Mouse (Mus musculus) common myeloid progenitor, adult 5-6 weeks (primary cell): Measurements from ENCODE around the gene Atg7. TPM values are rescaled to one million over a fixed set of nuclear protein-coding genes. Genes with fewer than 3 reads are reported as not detected.
"Not testable (repeated sequence)": the region's sequence is repeated elsewhere in the genome, so short reads cannot be mapped to it uniquely, and the experiment has no call there.

Source experiments
- ATAC-seq: replicated peaks from 2 replicates; pipeline ENCODE4 v1.8.0; 2016; ENCODE audit warnings: low read depth, mild to moderate bottlenecking, moderate TSS enrichment, inconsistent platforms; ENCODE audit not compliant: poor library complexity, severe bottlenecking
- total RNA-seq: library from RNA; stranded (forward); fragments of 200-1000, 187-1606 nt; gene quantifications from 2 replicates; pipeline ENCODE4 v1.2.3, GENCODE M21; 2017

Gene Atg7
- total RNA-seq, result 13.3 and 17.2 TPM in 2 replicates

GRCm38 (mm10) chr6:114642601-114643528 lies at the start of gene Atg7:
TSS of gene Atg7 (plus strand) at chr6:114643097.
- peak; percentile 98 for ATAC-seq

GRCm38 (mm10) chr6:114614076-114614475 lies 28.8 kb upstream of the Atg7 start:
- ATAC-seq, result not testable (repeated sequence)

DNA sequence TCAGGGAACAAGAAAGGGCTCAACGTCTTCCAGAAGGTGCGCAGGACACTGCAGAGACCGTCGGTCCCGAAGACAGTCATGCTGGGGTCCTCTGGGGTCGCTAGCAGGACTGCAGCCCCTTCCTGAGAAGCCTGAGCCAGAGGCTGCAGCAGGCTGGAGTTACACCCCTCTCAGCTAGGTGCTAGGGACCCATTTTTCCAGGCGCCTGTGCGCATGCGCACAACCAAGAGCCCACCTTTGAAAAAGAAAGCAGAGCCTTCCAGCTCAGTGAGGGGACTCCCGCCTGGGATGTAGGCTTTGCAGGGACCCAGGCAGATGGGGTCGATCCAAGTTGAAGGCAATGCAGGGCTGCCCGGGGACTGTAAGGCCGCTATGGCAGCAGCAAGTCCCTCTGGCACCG lies 9.0 kb upstream of the Atg7 start:
- ATAC-seq, result not testable (repeated sequence)

DNA sequence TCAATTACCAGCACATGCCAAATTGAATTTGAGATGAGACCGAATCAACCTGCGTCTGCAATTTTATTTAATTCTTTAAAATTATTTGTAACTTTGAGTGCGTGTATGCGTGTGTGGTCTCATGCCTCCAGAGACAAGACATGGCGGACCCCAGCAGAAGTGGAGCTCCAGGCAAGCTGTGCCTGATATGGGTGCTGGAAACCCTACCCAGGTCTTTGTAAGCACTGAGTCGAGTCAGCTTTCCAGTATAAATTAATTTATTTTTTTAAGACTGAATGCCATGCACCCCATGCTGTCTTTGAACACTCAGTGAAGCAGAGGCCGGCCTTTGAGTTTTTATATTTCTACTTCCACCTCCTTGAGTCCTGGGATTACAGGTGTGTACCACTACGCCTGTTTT lies 819 bp downstream of the Atg7 start:
- no peak for ATAC-seq

DNA sequence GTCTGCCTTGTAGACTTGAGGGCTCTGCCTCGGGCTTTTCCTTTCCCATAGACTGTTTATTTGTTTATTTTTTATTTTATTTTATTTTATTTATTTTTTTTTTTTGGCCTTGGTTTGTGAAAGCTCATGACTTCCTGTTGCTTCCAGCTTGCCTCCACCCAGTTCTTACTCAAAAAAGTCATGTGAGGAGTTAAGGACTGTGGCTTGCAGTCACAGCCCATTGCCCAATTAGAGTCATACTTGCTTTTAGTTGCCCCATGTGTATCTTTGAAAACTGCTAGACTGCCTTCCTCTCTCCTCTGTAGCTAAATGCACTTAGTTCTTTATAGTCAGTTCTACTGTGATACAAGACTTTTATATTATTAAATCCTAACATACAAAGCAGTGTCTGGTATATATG lies 1.6 kb downstream of the Atg7 start:
- no peak for ATAC-seq

- no peak for ATAC-seq
Measured at GRCm38 (mm10) chr6:114646201-114646600, 3.3 kb downstream of the Atg7 start.

- ATAC-seq, result no peak
Measured at GRCm38 (mm10) chr6:114647011-114647410, 4.1 kb downstream of the Atg7 start.

GRCm38 (mm10) chr6:114648352-114649030 lies 5.6 kb downstream of the Atg7 start:
- peak; percentile 68 for ATAC-seq

GRCm38 (mm10) chr6:114652209-114652608 lies 9.3 kb downstream of the Atg7 start:
- no peak for ATAC-seq

GRCm38 (mm10) chr6:114656826-114657600 lies 14.1 kb downstream of the Atg7 start:
- ATAC-seq, result no peak

GRCm38 (mm10) chr6:114657807-114658206 lies 14.9 kb downstream of the Atg7 start:
- no peak for ATAC-seq

DNA sequence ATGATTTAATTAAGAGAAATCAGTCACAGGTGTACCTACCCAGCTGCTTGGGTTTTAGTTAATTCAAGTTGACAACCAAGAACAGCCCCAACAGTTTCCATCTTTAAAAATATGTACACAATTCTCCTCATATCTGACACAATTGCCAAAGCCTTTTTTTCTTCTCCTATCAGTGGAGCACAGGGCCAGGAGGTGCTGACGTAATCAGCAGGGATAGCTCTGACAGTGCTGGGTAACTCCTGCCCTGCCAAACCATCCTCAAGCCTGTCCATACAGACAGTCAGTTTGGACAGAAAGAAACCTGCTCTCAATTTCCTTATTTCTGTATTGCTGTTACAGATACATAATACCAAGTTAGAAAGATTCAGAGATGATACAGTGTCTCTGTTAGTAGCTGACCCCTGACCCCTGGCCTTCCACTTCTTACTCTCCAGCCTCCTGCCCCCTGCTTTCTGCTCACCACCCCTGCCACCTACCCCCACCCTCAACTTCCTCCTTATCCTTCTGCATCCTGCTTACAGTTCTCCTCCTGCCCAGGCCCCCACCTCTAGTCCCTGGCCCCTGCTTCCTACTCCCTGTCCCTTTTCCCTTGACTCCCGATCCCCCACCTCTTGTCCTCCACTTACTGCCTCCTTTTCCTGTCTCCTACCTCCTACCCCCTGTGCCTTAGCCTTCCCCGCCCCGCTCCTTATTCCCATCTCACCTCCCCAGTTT lies 16.5 kb downstream of the Atg7 start:
- peak; percentile 55 for ATAC-seq

- peak; percentile 95 for ATAC-seq
Measured at GRCm38 (mm10) chr6:114659992-114660800, 17.3 kb downstream of the Atg7 start.

- ATAC-seq, result no peak
Measured at GRCm38 (mm10) chr6:114663707-114664106, 20.8 kb downstream of the Atg7 start.

DNA sequence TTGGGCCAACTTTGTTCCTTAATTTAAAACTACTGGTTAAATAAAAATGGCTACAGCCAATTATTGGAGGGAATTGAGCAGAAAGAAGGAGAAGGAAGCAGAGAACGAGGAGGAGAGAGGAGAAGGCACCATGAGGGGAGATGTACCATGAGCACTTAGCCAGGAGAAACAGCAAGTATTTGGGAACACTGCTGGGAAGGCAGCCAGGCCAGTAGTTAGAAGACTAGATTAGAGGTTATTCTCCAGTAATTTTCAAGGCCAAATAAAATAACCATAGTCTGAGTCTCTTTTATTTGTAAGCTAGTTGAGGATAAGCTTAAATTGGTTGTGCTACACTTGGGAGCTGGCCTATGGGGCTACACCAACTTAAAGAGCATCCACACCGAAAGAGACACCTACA lies 21.8 kb downstream of the Atg7 start:
- ATAC-seq, result no peak

DNA sequence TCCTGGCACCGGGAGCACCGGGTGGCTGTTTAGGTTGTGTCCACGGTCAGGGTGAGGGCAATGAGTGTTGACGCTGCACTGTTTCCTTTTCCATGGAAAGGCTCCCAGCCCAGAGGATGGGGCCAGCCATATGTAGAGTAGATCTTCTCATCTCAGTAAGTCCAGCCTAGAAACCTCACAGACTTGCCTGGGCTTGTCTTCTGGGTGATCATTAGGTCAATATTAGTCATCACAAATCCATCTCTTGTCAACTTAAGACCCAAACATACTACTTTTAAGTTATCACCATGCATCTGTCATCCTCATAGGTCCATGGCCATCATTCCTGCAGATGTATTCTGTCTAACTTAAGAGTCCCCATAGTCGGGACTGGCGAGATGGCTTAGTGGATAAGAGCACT lies 24.6 kb downstream of the Atg7 start:
- ATAC-seq, result no peak

DNA sequence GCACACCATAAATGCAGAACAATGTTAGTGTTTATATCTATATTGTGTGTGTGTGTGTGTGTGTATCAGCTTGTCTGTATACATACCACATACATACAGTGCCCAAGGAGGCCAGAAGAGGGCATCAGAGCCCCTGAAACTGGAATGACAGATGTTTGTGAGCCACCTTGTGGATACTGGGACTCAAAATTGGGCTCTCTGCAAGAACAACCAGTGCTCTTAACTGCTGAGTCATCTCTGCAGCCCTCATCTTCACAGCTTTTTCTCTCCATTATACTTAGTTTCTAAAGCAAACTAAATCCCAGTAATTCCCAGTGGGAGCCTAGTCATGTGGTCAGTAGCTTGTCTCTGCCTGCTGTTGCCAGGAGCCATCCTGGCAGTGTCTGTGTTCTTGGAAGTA lies 31.9 kb downstream of the Atg7 start:
- ATAC-seq, result no peak

DNA sequence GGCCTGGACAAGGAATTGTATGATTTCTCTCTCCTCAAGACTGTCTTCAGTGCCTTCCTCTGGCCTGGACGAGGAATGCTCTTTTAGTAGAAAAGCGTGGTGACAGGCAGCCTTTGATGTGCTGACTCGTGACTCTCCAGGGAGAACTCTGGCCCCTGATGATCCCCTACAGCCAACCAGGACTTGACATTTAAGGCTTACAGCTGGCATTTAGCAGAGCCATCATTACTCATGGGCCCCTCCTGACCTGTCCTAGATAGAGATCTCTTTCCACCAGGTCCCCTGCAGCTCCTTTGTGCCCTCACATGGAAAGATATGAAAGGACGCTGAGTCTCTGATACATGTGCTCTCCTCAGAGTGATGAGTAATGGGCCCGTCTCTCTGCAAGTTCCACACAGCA lies 33.2 kb downstream of the Atg7 start:
- ATAC-seq, result no peak

GRCm38 (mm10) chr6:114682092-114682711 lies 39.3 kb downstream of the Atg7 start:
- no peak for ATAC-seq
